Mouse (Mus musculus): Measurements from ENCODE around the gene Nt5e. TPM values are rescaled to one million over a fixed set of nuclear protein-coding genes. Genes with fewer than 3 reads are reported as not detected.

Gene Nt5e
- total RNA-seq (2014; rRNA removed; ENCODE audit: low replicate concordance) (17.0 and 24.4 TPM in 2 replicates), polyA plus RNA-seq (2015; fragmentation: Nextera tagmentation; extraction: Ambion mirVana) (9.2 and 9.4 TPM in 2 replicates)

- under 1% methylated on average over 65 of the region's 66 CpGs for WGBS
- Histone ChIP-seq H3K9me3 (replicated peaks; ENCODE audit: control insufficient read depth, low read length) (no peaks in the 10 kb centered on the region), H3K4me3 (ENCODE audit: low read depth, low read length) (peak within 1 kb of the TSS; percentile 55), H3K9ac (replicated peaks; ENCODE audit: low read depth, low read length) (peak within 1 kb of the TSS; percentile 43), H3K27me3 (ENCODE audit: control insufficient read depth, insufficient read depth, low read length) (no peaks in the 10 kb centered on the region), H3K36me3 (replicated peaks; ENCODE audit: control insufficient read depth, insufficient read depth, low read length) (0 out of 2 replicates have a peak, but pooled peaks cover 4% of the 10 kb centered on the region), H3K4me1 (ENCODE audit: control insufficient read depth, insufficient read depth) (peaks cover 14% of the 10 kb centered on the region), H3K27ac (ENCODE audit: low read depth) (peak within 1 kb of the TSS; percentile 80), H3K4me2 (ENCODE audit: low read depth, low read length) (peak within 1 kb of the TSS; percentile 73)
- no peak for TF ChIP-seq EP300 (IDR thresholded peaks at IDR 0.05; ENCODE audit: low read depth)
- TF ChIP-seq CTCF (IDR thresholded peaks at IDR 0.05; ENCODE audit: low read depth): no peak
- ATAC-seq (ENCODE audit: insufficient read depth, low read depth): peak; percentile 98
- DNase-seq (ENCODE audit: low spot score): peak; percentile 88
Measured at GRCm38 (mm10) chr9:88326930-88327901, at the start of gene Nt5e. Nt5e (plus strand) TSS chr9:88327197.

- DNase-seq (ENCODE audit: low spot score): peak; percentile 10
- peak; percentile 19 for ATAC-seq (ENCODE audit: insufficient read depth, low read depth)
- H3K4me1 ChIP-seq (ENCODE audit: control insufficient read depth, insufficient read depth): peaks cover 23% of the 10 kb centered on the region
- 49% methylated on average over 4 of the region's 4 CpGs for WGBS
- TF ChIP-seq CTCF (IDR thresholded peaks at IDR 0.05; ENCODE audit: low read depth): no peak
- no peak overlapping the region for H3K4me3 ChIP-seq (ENCODE audit: low read depth, low read length)
- peak overlapping the region; percentile 88 for H3K27ac ChIP-seq (ENCODE audit: low read depth)
- H3K36me3 ChIP-seq (replicated peaks; ENCODE audit: control insufficient read depth, insufficient read depth, low read length): no peaks in the 10 kb centered on the region
- H3K9ac ChIP-seq (replicated peaks; ENCODE audit: low read depth, low read length): no peak overlapping the region
- no peaks in the 10 kb centered on the region for H3K9me3 ChIP-seq (replicated peaks; ENCODE audit: control insufficient read depth, low read length)
- no peak overlapping the region for H3K4me2 ChIP-seq (ENCODE audit: low read depth, low read length)
- no peaks in the 10 kb centered on the region for H3K27me3 ChIP-seq (ENCODE audit: control insufficient read depth, insufficient read depth, low read length)
Measured at GRCm38 (mm10) chr9:88277588-88277987, 49.4 kb upstream of the Nt5e start.

- Histone ChIP-seq H3K27ac (ENCODE audit: low read depth) (peak overlapping the region; percentile 22; the same call in 1 of the 2 replicates), H3K4me2 (ENCODE audit: low read depth, low read length) (no peak overlapping the region), H3K27me3 (ENCODE audit: control insufficient read depth, insufficient read depth, low read length) (no peaks in the 10 kb centered on the region), H3K4me1 (ENCODE audit: control insufficient read depth, insufficient read depth) (peaks cover 18% of the 10 kb centered on the region), H3K9ac (replicated peaks; ENCODE audit: low read depth, low read length) (no peak overlapping the region), H3K9me3 (replicated peaks; ENCODE audit: control insufficient read depth, low read length) (no peaks in the 10 kb centered on the region), H3K4me3 (ENCODE audit: low read depth, low read length) (no peak overlapping the region), H3K36me3 (replicated peaks; ENCODE audit: control insufficient read depth, insufficient read depth, low read length) (no peaks in the 10 kb centered on the region)
- DNase-seq (ENCODE audit: low spot score) (no peak), ATAC-seq (ENCODE audit: insufficient read depth, low read depth) (no peak)
- TF ChIP-seq EP300 (IDR thresholded peaks at IDR 0.05; ENCODE audit: low read depth): peak; percentile 69; the same call in 1 of the 2 replicates
- no peak for TF ChIP-seq CTCF (IDR thresholded peaks at IDR 0.05; ENCODE audit: low read depth)
- WGBS: 36% methylated on average over 2 of the region's 2 CpGs
Measured at GRCm38 (mm10) chr9:88279728-88280127, 47.3 kb upstream of the Nt5e start.

- Histone ChIP-seq H3K27me3 (ENCODE audit: control insufficient read depth, insufficient read depth, low read length) (no peaks in the 10 kb centered on the region), H3K36me3 (replicated peaks; ENCODE audit: control insufficient read depth, insufficient read depth, low read length) (no peaks in the 10 kb centered on the region), H3K9me3 (replicated peaks; ENCODE audit: control insufficient read depth, low read length) (no peaks in the 10 kb centered on the region), H3K9ac (replicated peaks; ENCODE audit: low read depth, low read length) (no peak overlapping the region), H3K4me3 (ENCODE audit: low read depth, low read length) (no peak overlapping the region), H3K4me1 (ENCODE audit: control insufficient read depth, insufficient read depth) (no peaks in the 10 kb centered on the region), H3K4me2 (ENCODE audit: low read depth, low read length) (no peak overlapping the region), H3K27ac (ENCODE audit: low read depth) (no peak overlapping the region)
- no peak for TF ChIP-seq CTCF (IDR thresholded peaks at IDR 0.05; ENCODE audit: low read depth)
- TF ChIP-seq EP300 (IDR thresholded peaks at IDR 0.05; ENCODE audit: low read depth): no peak
- no peak for ATAC-seq (ENCODE audit: insufficient read depth, low read depth)
- 79% methylated on average over 7 of the region's 7 CpGs for WGBS
- DNase-seq (ENCODE audit: low spot score): no peak
Measured at GRCm38 (mm10) chr9:88289568-88290168, 37.3 kb upstream of the Nt5e start.

GRCm38 (mm10) chr9:88292836-88293370 lies 34.1 kb upstream of the Nt5e start:
- Histone ChIP-seq H3K27ac (ENCODE audit: low read depth) (no peak overlapping the region), H3K9me3 (replicated peaks; ENCODE audit: control insufficient read depth, low read length) (no peaks in the 10 kb centered on the region), H3K36me3 (replicated peaks; ENCODE audit: control insufficient read depth, insufficient read depth, low read length) (no peaks in the 10 kb centered on the region), H3K9ac (replicated peaks; ENCODE audit: low read depth, low read length) (no peak overlapping the region), H3K4me2 (ENCODE audit: low read depth, low read length) (no peak overlapping the region), H3K27me3 (ENCODE audit: control insufficient read depth, insufficient read depth, low read length) (no peaks in the 10 kb centered on the region), H3K4me3 (ENCODE audit: low read depth, low read length) (no peak overlapping the region), H3K4me1 (ENCODE audit: control insufficient read depth, insufficient read depth) (no peaks in the 10 kb centered on the region)
- DNase-seq (ENCODE audit: low spot score) (no peak), ATAC-seq (ENCODE audit: insufficient read depth, low read depth) (no peak)
- TF ChIP-seq EP300 (IDR thresholded peaks at IDR 0.05; ENCODE audit: low read depth) (no peak), CTCF (IDR thresholded peaks at IDR 0.05; ENCODE audit: low read depth) (no peak)
- 81% methylated on average over 2 of the region's 2 CpGs for WGBS
